In genomic region chr8:70234781-70235128, GRCm38 (mm10) we compare ENCODE assay signal across 8 mouse cellular contexts. TPM values are rescaled to one million over a fixed set of nuclear protein-coding genes. Genes with fewer than 3 reads are reported as not detected.
DNase-seq lines count a peak whose midpoint lies in the region; ATAC-seq and TF ChIP-seq lines count a peak whose summit lies in the region.

No protein-coding gene starts in this region.

- peak overlapping the region; percentile 82 for H3K4me3 ChIP-seq in heart, embryonic 12.5 days
- H3K4me3 ChIP-seq in E14TG2a.4 (replicated peaks; ENCODE audit: low read length): peak overlapping the region; percentile 94
- peak overlapping the region; percentile 96 for H3K4me3 ChIP-seq in forebrain, embryonic 15.5 days
- H3K4me3 ChIP-seq in liver, embryonic 16.5 days (ENCODE audit: low read depth, low read length): peak overlapping the region; percentile 71

- H3K4me1 ChIP-seq in heart, embryonic 12.5 days (replicated peaks): peaks cover 27% of the 10 kb centered on the region
- H3K4me1 ChIP-seq in E14TG2a.4 (replicated peaks; ENCODE audit: low read depth, low read length): peaks cover 48% of the 10 kb centered on the region
- H3K4me1 ChIP-seq in forebrain, embryonic 15.5 days: peaks cover 43% of the 10 kb centered on the region
- H3K4me1 ChIP-seq in liver, embryonic 16.5 days (ENCODE audit: control insufficient read depth, low read depth, low read length): peaks cover 25% of the 10 kb centered on the region

- H3K36me3 ChIP-seq in heart, embryonic 12.5 days: peaks cover 49% of the 10 kb centered on the region
- H3K36me3 ChIP-seq in E14TG2a.4 (ENCODE audit: insufficient read depth, low read length): peaks cover 61% of the 10 kb centered on the region
- H3K36me3 ChIP-seq in forebrain, embryonic 15.5 days: peaks cover 52% of the 10 kb centered on the region
- H3K36me3 ChIP-seq in liver, embryonic 16.5 days (ENCODE audit: control insufficient read depth, insufficient read depth): peaks cover 9% of the 10 kb centered on the region

- H3K9ac ChIP-seq in heart, embryonic 12.5 days: peak overlapping the region; percentile 85
- peak overlapping the region; percentile 96 for H3K9ac ChIP-seq in forebrain, embryonic 15.5 days (replicated peaks)
- H3K9ac ChIP-seq in liver, embryonic 16.5 days (ENCODE audit: low read depth, low read length): peak overlapping the region; percentile 83

- ATAC-seq in heart, embryonic 12.5 days (ENCODE audit: insufficient number of reproducible peaks, low FRiP score): no peak
- no peak for ATAC-seq in forebrain, embryonic 15.5 days (replicated peaks)
- ATAC-seq in liver, embryonic 16.5 days (ENCODE audit: low read depth): no peak

- H3K4me2 ChIP-seq in heart, embryonic 12.5 days: peak overlapping the region; percentile 91
- H3K4me2 ChIP-seq in forebrain, embryonic 15.5 days (replicated peaks): peak overlapping the region; percentile 61
- peak overlapping the region; percentile 76 for H3K4me2 ChIP-seq in liver, embryonic 16.5 days (ENCODE audit: low read depth, low read length)

- H3K27ac ChIP-seq in heart, embryonic 12.5 days (ENCODE audit: poor library complexity, severe bottlenecking): peak overlapping the region; percentile 86
- peak overlapping the region; percentile 94 for H3K27ac ChIP-seq in forebrain, embryonic 15.5 days (replicated peaks)
- H3K27ac ChIP-seq in liver, embryonic 16.5 days (ENCODE audit: low read length): peak overlapping the region; percentile 95

- TF ChIP-seq CTCF in E14TG2a.4 (conservative IDR thresholded peaks at IDR 0.05; ENCODE audit: low read length): no peak

- H3K9me3 ChIP-seq in heart, embryonic 12.5 days (replicated peaks): no peaks in the 10 kb centered on the region
- H3K9me3 ChIP-seq in E14TG2a.4 (ENCODE audit: low read length): no peaks in the 10 kb centered on the region
- H3K9me3 ChIP-seq in forebrain, embryonic 15.5 days: no peaks in the 10 kb centered on the region
- H3K9me3 ChIP-seq in liver, embryonic 16.5 days (replicated peaks; ENCODE audit: control insufficient read depth, low read length): no peaks in the 10 kb centered on the region

- under 1% methylated on average over 15 of the region's 15 CpGs for WGBS in heart, embryonic 12.5 days
- under 1% methylated on average over 15 of the region's 15 CpGs for WGBS in forebrain, embryonic 15.5 days
- WGBS in liver, embryonic 16.5 days (ENCODE audit: insufficient replicate concordance): 0% methylated on average over 15 of the region's 15 CpGs

- H3K27me3 ChIP-seq in heart, embryonic 12.5 days (replicated peaks): no peaks in the 10 kb centered on the region
- no peaks in the 10 kb centered on the region for H3K27me3 ChIP-seq in E14TG2a.4 (ENCODE audit: insufficient read depth, low read length)
- no peaks in the 10 kb centered on the region for H3K27me3 ChIP-seq in forebrain, embryonic 15.5 days
- no peaks in the 10 kb centered on the region for H3K27me3 ChIP-seq in liver, embryonic 16.5 days (ENCODE audit: control insufficient read depth, insufficient read depth, low read depth, low read length)

- DNase-seq in heart, adult 11 months: no peak
- DNase-seq in cerebellum, postnatal 36 days: no peak
- no peak for DNase-seq in urinary bladder, postnatal 10 days (ENCODE audit: low spot score)
- no peak for DNase-seq in gastrocnemius, postnatal 4 days (ENCODE audit: low spot score in 2 of 2)

RNA-seq across cellular contexts. Expression of gene Armc6, which starts 0.5 kb away (rescaled TPM):
- 22.6 and 23.4 TPM in 2 replicates for polyA plus RNA-seq in heart, embryonic 12.5 days (2016; fragmentation: Nextera tagmentation; extraction: Ambion mirVana)
- polyA plus RNA-seq in forebrain, embryonic 15.5 days (2015; fragmentation: Nextera tagmentation; extraction: Ambion mirVana): 90.3 and 94.5 TPM in 2 replicates
- polyA plus RNA-seq in liver, embryonic 16.5 days (2015; fragmentation: Nextera tagmentation; extraction: Ambion mirVana): 12.1 and 12.7 TPM in 2 replicates
- total RNA-seq in gastrocnemius, postnatal 4 days (2021): 10 to 100 TPM; 16.1 to 16.4 TPM

RNA-seq across cellular contexts. Expression of gene Sugp2, which starts 0.7 kb away (rescaled TPM):
- 33.8 and 36.0 TPM in 2 replicates for polyA plus RNA-seq in heart, embryonic 12.5 days (2016; fragmentation: Nextera tagmentation; extraction: Ambion mirVana)
- 83.3 and 85.6 TPM in 2 replicates for polyA plus RNA-seq in forebrain, embryonic 15.5 days (2015; fragmentation: Nextera tagmentation; extraction: Ambion mirVana)
- 10.8 and 11.9 TPM in 2 replicates for polyA plus RNA-seq in liver, embryonic 16.5 days (2015; fragmentation: Nextera tagmentation; extraction: Ambion mirVana)
- total RNA-seq in gastrocnemius, postnatal 4 days (2021): 10 to 100 TPM; 49.1 to 52.6 TPM

RNA-seq across cellular contexts. Expression of gene Slc25a42, which starts 22.6 kb away (rescaled TPM):
- polyA plus RNA-seq in heart, embryonic 12.5 days (2016; fragmentation: Nextera tagmentation; extraction: Ambion mirVana): 8.5 and 9.7 TPM in 2 replicates
- polyA plus RNA-seq in forebrain, embryonic 15.5 days (2015; fragmentation: Nextera tagmentation; extraction: Ambion mirVana): 3.8 and 4.4 TPM in 2 replicates
- 8.4 and 12.0 TPM in 2 replicates for polyA plus RNA-seq in liver, embryonic 16.5 days (2015; fragmentation: Nextera tagmentation; extraction: Ambion mirVana)
- 10 to 100 TPM; 26.2 to 27.9 TPM for total RNA-seq in gastrocnemius, postnatal 4 days (2021)

RNA-seq across cellular contexts. Expression of gene Homer3, which starts 47.9 kb away (rescaled TPM):
- polyA plus RNA-seq in heart, embryonic 12.5 days (2016; fragmentation: Nextera tagmentation; extraction: Ambion mirVana): 46.0 and 48.4 TPM in 2 replicates
- 52.5 and 55.7 TPM in 2 replicates for polyA plus RNA-seq in forebrain, embryonic 15.5 days (2015; fragmentation: Nextera tagmentation; extraction: Ambion mirVana)
- 3.7 and 4.7 TPM in 2 replicates for polyA plus RNA-seq in liver, embryonic 16.5 days (2015; fragmentation: Nextera tagmentation; extraction: Ambion mirVana)
- total RNA-seq in gastrocnemius, postnatal 4 days (2021): 10 to 100 TPM; 23.2 to 24.3 TPM
